Mouse (Mus musculus) lung, adult 18-20 months (tissue): ENCODE measurements around the gene Nmrk1.
A peak's percentile ranks its signal among the peaks of the same experiment; 100 is the strongest.

Experiments used
- DNase-seq, 2 experiments: peaks; one replicate each; pipeline ENCODE4 v3.0.0; 2022; ENCODE audit warnings: mixed read lengths in 2 of 2

Nmrk1 gene

DNA sequence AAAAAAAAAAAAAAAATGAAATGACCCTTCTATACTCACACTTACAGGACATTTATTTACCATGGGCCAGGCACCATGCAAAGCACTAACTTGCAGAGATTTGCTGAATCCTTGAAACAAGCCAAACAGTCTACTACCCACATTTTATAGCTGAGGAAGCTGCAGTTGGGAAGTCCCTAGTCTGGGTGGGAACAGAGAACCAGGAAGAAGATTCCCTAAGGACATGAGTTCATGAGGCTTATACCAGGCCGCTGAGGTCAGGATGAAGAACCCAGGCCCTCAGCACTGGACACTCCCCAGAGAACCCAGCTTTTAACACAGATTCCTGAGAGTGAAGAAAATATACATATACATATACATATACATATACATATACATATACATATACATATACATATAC, 14.2 kb upstream of the Nmrk1 start:
- no peak for DNase-seq

- no peak for DNase-seq
These were observed 12.7 kb upstream of the Nmrk1 start for GRCm38 (mm10) chr19:18619060-18619459.

- no peak for DNase-seq
These were observed 12.1 kb upstream of the Nmrk1 start for GRCm38 (mm10) chr19:18619691-18620090.

- no peak for DNase-seq
These were observed 7.9 kb upstream of the Nmrk1 start for GRCm38 (mm10) chr19:18623894-18624293.

DNA sequence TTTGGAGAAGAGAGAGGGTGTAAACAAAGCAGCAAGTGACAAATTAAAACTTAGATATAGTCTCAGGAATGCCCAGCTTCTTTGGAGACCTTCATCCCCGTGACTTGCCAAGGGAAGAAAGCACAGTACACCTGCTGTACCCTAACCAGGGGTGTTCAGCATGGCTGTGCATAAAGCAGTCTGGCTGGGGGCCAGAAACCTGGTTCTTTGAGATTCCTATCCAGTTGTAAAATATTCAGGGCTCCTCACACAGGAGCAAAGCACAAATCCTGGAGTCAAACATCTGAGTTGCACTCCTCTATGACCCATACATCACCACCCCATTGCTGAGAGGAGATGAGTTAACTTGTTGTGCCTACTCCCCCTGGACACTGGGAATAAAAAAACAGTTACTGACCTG, 2.2 kb upstream of the Nmrk1 start:
- DNase-seq: no peak

DNA sequence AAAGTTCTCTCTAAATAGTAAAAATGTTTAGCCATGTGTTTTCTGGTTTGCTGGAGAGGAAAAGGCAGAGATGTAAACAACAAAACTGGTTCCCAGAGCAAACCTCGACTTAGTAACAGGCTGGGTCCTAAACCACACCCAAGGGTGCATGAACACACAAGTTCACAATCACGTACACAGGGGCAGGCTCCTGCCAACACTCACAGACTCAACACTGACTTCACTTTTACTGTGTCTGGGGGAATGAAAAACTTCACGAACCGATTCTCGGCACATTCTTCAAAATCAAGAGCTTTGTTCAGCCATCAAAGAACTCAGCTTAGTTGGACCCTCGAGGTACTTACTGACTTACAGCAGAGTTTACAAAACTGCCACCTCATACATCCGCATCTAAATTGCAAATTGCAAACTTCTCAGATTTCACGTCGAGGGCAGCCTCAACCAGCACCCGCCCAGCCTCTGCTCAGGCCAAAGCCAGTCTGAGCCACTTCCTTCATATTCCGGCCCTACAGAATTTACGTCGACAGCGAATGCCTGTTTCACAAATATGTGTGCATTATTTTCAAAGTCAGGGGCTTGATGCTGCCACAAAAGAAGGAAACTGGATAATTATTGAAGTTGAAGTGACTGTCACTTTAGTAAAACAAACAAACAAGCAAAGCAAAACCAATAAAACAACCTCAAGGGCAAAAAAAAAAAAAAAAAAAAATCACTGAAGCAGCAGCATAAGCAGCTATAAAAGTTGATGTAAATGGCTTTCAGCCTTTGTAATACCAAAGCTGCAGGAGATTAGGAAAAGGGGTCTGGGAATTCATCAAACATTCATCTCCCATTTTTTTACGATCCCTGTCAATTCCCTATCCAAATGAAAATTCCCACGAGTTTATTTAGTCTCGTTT, 1.3 kb upstream of the Nmrk1 start:
- peak; percentile 49 to 61 for DNase-seq

- peak; percentile 77 to 79 for DNase-seq
These were observed 548 bp upstream of the Nmrk1 start for GRCm38 (mm10) chr19:18631161-18631643.

DNA sequence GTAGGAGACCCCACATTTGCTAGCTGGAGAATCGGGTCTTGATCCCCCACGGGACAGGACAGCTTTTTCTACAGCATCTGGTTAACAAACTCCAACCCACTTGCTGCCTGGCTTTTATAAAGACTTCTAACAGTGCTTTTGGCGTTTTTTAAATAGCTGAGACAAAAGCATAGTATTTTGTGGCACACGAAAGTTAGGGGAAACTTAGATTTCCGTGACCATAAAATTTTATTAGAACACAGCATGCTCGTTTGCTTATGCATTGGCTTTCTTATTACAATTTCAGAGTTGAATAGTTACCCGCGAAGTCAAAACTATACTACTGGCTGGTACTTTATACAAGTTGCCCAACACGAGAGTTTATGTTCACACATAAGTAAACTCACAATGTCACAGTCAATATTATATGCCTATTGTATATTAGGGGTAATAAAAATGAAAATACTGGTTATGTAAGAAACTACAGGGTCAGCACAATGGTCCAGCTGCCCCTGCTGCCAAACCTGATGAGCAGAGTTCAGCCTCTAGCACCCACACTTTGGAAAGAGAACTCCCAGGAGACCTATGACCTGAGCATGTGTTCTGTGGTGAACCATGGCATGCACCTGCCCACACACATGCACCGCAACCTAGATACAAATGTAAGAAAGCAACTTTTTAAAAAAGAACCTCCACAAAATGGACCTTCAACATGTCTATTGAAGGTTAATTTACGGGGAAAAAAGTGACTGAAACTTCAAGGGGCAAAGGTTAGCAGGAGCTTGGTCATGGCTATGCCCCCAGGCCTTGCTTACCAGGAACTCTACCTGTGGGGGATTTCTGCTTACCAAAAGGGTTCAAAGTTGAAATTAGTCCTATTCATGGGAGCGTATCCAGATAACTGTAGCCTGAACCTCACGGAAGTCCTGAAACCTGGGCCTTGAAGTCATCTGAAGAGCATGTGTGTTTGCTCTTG, 758 bp downstream of the Nmrk1 start:
- no peak for DNase-seq

DNA sequence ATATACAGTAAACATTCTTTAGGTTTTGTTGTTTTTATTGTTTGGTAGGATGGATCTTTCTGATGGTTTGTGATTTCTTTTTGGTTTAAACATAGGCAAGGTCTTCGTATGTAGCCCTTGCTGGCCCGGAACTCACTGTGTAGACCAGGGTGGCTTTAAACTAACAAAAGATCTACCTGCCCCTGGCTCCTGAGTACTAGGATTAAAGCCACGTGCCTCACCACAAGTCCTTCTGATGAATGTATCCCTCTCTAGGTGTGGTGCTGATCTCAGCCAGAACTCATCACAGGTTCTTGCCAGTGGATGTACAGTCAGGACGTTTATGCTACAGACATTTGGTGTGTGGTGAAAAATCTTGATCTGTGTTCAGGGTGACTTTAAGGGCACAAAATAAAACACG, 6.2 kb downstream of the Nmrk1 start:
- no peak for DNase-seq

DNA sequence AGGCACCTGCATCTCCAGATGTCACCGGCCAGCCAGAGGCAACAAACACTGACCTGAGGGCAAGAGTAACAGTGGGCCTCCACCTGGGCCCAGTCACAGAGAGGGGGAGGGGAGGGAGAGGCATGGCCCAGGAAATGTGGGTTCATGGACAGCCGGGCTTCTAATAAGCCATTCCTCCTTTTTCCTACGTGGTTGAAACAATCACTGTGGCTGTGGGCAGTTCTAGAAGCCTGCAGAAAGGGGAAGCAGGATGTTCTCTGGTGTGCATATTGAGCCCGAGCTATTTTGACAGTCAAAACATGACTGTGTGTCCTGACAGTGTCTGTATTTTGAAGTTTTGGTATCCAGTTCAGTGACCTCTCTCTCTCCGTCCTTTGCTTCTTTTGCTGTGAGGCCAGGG, 7.2 kb downstream of the Nmrk1 start:
- no peak for DNase-seq

GRCm38 (mm10) chr19:18639552-18639951, 7.8 kb downstream of the Nmrk1 start:
- DNase-seq: no peak

DNA sequence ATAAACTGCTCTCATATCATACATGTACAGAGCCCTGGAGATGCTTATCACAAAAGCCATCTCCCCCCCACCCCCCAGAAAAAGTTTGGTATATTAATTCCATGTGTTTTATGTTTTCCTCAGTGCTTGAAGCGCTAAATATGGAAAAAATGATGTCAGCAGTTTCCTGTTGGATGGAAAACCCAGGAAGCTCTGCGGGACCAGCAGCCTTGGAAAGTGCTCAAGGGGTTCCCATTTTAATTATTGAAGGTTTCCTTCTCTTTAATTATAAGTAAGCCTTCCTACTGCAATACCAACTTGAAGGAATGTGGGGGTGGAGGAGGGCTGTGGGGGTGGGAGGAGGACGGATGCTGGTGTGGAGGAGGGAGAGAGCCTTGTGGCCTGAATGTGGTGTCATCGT, 9.3 kb downstream of the Nmrk1 start:
- DNase-seq: no peak

GRCm38 (mm10) chr19:18643411-18643810, 11.7 kb downstream of the Nmrk1 start:
- no peak for DNase-seq

- no peak for DNase-seq
These were observed 12.3 kb downstream of the Nmrk1 start for GRCm38 (mm10) chr19:18644084-18644483.

GRCm38 (mm10) chr19:18646397-18646796, 14.6 kb downstream of the Nmrk1 start:
- DNase-seq: no peak

DNA sequence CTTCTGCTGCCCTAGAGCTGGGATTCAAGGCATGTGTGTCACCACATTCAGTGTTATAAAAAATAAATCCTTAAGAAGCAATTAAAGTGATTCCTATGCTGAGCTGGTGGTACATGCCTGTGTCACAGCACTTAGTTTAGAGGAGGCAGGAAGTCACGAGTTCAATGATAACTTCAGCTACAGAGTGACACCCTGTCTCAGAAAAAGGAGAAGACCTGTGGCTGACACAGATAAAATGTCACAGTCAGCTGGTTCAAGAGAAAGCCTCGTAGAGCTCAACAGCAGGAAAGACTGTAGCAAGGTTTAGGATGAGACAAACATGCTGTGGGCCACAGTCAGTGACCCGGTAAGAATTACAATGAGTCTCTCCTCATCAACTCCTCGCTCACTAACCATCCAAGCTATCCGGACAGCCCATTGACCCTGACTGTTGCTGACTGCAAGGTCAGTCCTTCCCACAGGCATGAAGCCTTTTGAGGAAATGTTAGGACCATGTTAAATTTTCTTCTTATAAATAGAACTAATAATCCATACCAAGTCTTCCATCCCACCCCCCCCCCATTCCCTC, 15.2 kb downstream of the Nmrk1 start:
- DNase-seq: no peak

DNA sequence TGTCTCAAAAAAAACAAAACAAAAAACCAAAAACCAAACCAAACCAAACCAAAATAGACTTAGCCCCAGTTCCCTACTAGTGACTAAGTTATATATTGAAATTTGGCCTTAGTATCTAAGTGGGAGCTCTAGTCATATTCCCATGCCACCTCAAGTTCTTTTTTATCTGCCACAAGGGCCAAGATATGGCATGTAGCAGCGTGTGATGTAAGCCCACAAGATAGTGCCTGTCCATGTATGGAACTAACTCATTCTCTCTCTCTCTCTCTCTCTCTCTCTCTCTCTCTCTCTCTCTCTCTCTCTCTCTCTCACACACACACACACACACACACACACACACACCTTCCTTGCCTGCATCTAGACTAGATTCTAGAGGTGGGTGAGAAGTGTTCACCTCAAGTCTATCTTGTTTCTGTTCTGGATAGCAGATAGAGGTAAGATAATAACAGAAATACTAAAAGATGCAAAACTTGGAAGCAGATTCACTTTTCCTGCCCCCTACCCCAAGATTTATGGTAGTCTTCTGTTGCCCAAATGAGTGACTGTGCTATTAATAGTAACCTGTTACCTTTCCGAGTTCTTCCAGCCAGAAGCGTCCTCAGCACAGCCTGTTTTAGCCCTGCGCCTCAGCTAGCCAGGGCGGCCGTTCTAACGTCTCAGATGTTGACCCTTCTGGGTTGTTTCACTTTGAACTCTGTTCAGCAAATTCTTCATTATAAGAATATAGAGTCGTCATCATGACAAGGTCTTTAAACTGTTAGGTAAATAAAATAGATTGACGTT, 16.2 kb downstream of the Nmrk1 start:
- DNase-seq: no peak

DNA sequence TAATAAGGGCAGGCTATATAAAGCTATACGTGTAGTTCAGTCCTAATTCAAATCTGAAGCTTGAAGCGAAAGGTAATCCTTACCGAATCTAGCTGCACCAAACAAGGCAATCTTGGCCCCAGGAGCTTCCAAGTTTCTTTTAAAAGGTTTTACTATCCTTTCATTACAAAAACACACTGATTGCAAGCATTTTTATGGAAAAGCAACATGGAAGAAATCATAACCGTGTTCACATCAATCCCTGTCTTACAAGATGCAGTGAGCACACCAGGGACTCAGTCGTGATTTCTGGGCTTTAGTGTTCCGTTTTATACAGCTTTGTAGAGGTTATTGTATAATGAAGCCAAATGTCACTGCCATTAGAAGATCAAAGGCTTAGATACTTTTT, 16.8 kb downstream of the Nmrk1 start:
- DNase-seq: no peak

DNA sequence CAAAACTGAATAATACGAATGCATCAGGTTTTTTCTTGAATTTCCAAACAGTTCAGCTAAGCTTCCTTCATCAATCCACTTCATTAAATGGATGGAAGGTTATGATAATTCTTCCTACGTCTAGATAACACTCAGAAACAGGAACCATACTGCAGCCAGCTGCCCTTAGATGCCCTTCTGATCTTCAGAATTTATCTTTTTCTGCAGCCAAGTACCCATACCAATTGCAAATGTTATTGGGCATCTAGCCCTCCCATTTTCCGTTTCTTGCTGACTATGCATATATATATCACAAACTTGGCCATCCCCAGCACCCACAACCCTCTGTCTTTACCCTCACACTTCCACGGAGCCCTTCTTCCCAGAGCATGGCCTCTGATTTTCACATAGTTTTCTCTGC, 18.2 kb downstream of the Nmrk1 start:
- DNase-seq: no peak

GRCm38 (mm10) chr19:18650473-18650872, 18.7 kb downstream of the Nmrk1 start:
- DNase-seq: no peak

GRCm38 (mm10) chr19:18652592-18652991, 20.8 kb downstream of the Nmrk1 start:
- no peak for DNase-seq

GRCm38 (mm10) chr19:18653058-18653457, 21.3 kb downstream of the Nmrk1 start:
- DNase-seq: no peak
